Mouse (Mus musculus): ENCODE data around the gene Tgm4. TPM values are rescaled to one million over a fixed set of nuclear protein-coding genes. Genes with fewer than 3 reads are reported as not detected.

The Tgm4 gene
- polyA plus RNA-seq (2017; shearing (Covaris generic)), result 1.2 TPM

GRCm38 (mm10) chr9:123034426-123034825 lies at the start of gene Tgm4:
Gene Tgm4, plus strand, starts transcription at chr9:123034726.

DNA sequence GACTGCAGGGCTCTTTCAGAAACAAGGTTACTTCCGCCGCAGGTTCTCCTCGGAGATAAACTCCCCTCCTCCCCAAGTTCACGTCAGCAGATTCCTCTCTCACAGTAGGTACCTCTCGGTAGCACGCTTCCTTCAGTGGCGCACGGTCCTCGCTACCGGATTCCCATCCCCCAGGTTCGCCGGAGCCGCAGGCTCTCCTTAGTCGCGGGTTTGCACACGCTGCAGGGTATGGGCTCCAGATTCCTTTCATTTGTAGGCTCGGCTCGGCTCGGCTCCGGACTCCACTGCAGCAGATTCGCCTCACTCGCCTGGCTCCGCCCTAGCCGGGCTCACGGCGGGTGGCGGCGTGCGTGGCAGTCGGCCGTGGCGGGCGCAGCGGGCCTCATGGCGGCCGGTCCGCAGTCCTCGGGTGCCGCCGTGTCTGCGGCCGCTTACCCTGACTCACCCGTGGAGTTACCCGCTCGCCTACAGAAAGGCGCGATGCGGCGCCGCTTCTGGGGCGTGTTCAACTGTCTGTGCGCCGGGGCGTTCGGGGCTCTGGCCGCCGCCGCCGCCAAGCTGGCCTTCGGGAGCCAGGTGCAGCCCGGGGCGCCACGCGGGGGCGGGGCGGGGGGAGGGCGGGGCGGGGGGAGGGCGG lies 13.4 kb upstream of the Tgm4 start, which contains the start of gene Tmem42:
Tmem42 (plus strand) TSS at position 332 of the 637 bp plus-strand sequence.

DNA sequence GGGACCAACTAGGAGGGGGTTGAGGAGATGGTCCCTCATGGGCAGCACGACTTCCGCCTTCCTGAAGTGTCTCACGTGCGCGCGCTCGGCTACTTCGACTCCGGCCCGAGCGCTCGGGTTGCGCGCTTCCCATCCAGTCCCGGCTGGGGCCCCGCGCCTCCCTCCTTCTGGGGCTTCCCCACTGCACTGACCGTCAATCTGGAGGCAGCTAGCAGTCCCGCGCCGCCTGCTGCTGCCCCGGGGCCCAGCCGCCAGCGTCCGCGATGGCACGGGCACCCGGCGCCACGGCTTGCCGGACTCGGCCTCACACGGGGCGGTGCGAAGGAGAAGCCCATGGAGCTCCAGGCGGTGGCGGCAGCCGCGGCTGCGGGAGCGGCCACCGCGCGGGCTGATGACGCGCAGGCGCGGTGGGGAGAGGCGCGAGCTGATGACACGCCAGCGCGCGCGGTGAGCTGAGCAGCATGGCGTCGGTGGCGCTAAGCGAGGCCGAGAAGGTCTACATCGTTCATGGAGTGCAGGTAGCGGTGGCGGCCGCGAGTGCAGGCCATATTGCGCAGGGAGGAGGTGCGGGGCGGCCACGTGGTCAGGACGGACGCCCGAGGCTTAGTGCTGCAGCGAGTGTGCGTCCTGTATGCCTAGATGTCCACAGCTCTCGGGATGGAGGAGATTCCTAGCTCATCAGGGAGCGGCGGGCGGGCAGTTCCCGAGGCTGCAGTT lies 78.4 kb downstream of the Tgm4 start, which contains the start of the genes Zdhhc3 and Exosc7:
Zdhhc3 (minus strand) TSS at position 401 of the 717 bp plus-strand sequence.
Exosc7 (plus strand) TSS at position 411 of the 717 bp plus-strand sequence.

Other genes with a start within 250 kb of the Tgm4 start
- gene Tcaim, start 229.2 kb upstream of the Tgm4 start, polyA plus RNA-seq (2017; shearing (Covaris generic)), result 17.1 TPM
- gene Gm35549, start 190.7 kb upstream of the Tgm4 start, polyA plus RNA-seq (2017; shearing (Covaris generic)), result 2.1 TPM
- gene Zfp445, start 168.7 kb upstream of the Tgm4 start, polyA plus RNA-seq (2017; shearing (Covaris generic)), result 64.9 TPM
- gene Zkscan7, start 149.0 kb upstream of the Tgm4 start, polyA plus RNA-seq (2017; shearing (Covaris generic)), result 6.6 TPM
- 0.12 TPM for gene Zfp105, start 111.7 kb upstream of the Tgm4 start, polyA plus RNA-seq (2017; shearing (Covaris generic))
- gene 1110059G10Rik, start 83.7 kb upstream of the Tgm4 start, polyA plus RNA-seq (2017; shearing (Covaris generic)), result 31.6 TPM
- 3.4 TPM for gene Kif15, start 83.7 kb upstream of the Tgm4 start, polyA plus RNA-seq (2017; shearing (Covaris generic))
- gene Tmem42, start 13.4 kb upstream of the Tgm4 start, polyA plus RNA-seq (2017; shearing (Covaris generic)), result 32.5 TPM
- gene Zdhhc3, start 78.5 kb downstream of the Tgm4 start, polyA plus RNA-seq (2017; shearing (Covaris generic)), result 70.2 TPM
- 96.9 TPM for gene Exosc7, start 78.5 kb downstream of the Tgm4 start, polyA plus RNA-seq (2017; shearing (Covaris generic))
- gene Clec3b, start 116.2 kb downstream of the Tgm4 start, polyA plus RNA-seq (2017; shearing (Covaris generic)), result 0.42 TPM
- gene Cdcp1, start 181.3 kb downstream of the Tgm4 start, polyA plus RNA-seq (2017; shearing (Covaris generic)), result 3.7 TPM
- 38.7 TPM for gene Tmem158, start 226.0 kb downstream of the Tgm4 start, polyA plus RNA-seq (2017; shearing (Covaris generic))